Mouse (Mus musculus) adrenal gland, postnatal 14 days (tissue): ENCODE results near the gene Abca12. TPM values are rescaled to one million over a fixed set of nuclear protein-coding genes. Genes with fewer than 3 reads are reported as not detected.

ENCODE experiments used
- DNase-seq: peaks from one replicate; pipeline ENCODE4 v3.0.0; 2021; ENCODE audit warnings: mixed read lengths
- long read RNA-seq, 2 experiments: library from polyadenylated mRNA; stranded (forward); transcript quantifications; one replicate each; pipeline ENCODE4 v2.0.0; 2021
- total RNA-seq: library from RNA; stranded (reverse); gene quantifications from 2 replicates; pipeline ENCODE4 v1.2.3, GENCODE M21; 2021

Gene Abca12
- not detected in 2 replicates for total RNA-seq
- long read RNA-seq, experiment 1 = 0 reads
- long read RNA-seq, experiment 2 = 0 reads

- no peak for DNase-seq
Measured at GRCm38 (mm10) chr1:71414810-71415209, at the start of gene Abca12. Abca12 (minus strand) TSS chr1:71414910.

- peak; percentile 6 for DNase-seq
Measured at GRCm38 (mm10) chr1:71457961-71458360, 43.3 kb upstream of the Abca12 start.

GRCm38 (mm10) chr1:71447424-71447823 is 32.7 kb upstream of the Abca12 start:
- no peak for DNase-seq

- no peak for DNase-seq
Measured at GRCm38 (mm10) chr1:71421741-71422333, 7.1 kb upstream of the Abca12 start.

GRCm38 (mm10) chr1:71418467-71418866 is 3.8 kb upstream of the Abca12 start:
- DNase-seq = no peak

- no peak for DNase-seq
Measured at GRCm38 (mm10) chr1:71417951-71418350, 3.2 kb upstream of the Abca12 start.

GRCm38 (mm10) chr1:71414084-71414483 is 626 bp downstream of the Abca12 start:
- no peak for DNase-seq

GRCm38 (mm10) chr1:71413114-71413513 is 1.6 kb downstream of the Abca12 start:
- DNase-seq = no peak

GRCm38 (mm10) chr1:71407711-71408110 is 7.0 kb downstream of the Abca12 start:
- no peak for DNase-seq

- no peak for DNase-seq
Measured at GRCm38 (mm10) chr1:71397635-71398034, 17.1 kb downstream of the Abca12 start.

- DNase-seq = no peak
Measured at GRCm38 (mm10) chr1:71396105-71396504, 18.6 kb downstream of the Abca12 start.

- no peak for DNase-seq
Measured at GRCm38 (mm10) chr1:71394177-71394576, 20.5 kb downstream of the Abca12 start.

- DNase-seq = no peak
Measured at GRCm38 (mm10) chr1:71393489-71393888, 21.2 kb downstream of the Abca12 start.

- no peak for DNase-seq
Measured at GRCm38 (mm10) chr1:71392463-71392862, 22.2 kb downstream of the Abca12 start.

- no peak for DNase-seq
Measured at GRCm38 (mm10) chr1:71386593-71386992, 28.1 kb downstream of the Abca12 start.

GRCm38 (mm10) chr1:71384098-71384497 is 30.6 kb downstream of the Abca12 start:
- DNase-seq = no peak

GRCm38 (mm10) chr1:71373090-71373489 is 41.6 kb downstream of the Abca12 start:
- no peak for DNase-seq

- DNase-seq = no peak
Measured at GRCm38 (mm10) chr1:71370266-71370665, 44.4 kb downstream of the Abca12 start.

GRCm38 (mm10) chr1:71367770-71368169 is 46.9 kb downstream of the Abca12 start:
- DNase-seq = no peak

- no peak for DNase-seq
Measured at GRCm38 (mm10) chr1:71342861-71343554, 71.7 kb downstream of the Abca12 start.

- no peak for DNase-seq
Measured at GRCm38 (mm10) chr1:71342261-71342594, 72.5 kb downstream of the Abca12 start.

GRCm38 (mm10) chr1:71341370-71342260 is 73.1 kb downstream of the Abca12 start:
- DNase-seq = no peak
